Mouse (Mus musculus): ENCODE results near the gene Aldh3b1.

Gene Aldh3b1

GRCm38 (mm10) chr19:3942986-3943735 is 13.6 kb upstream of the Aldh3b1 start:
- peak; percentile 81 to 85 for DNase-seq

- DNase-seq = no peak
Measured at GRCm38 (mm10) chr19:3942315-3942714, 12.7 kb upstream of the Aldh3b1 start.

DNA sequence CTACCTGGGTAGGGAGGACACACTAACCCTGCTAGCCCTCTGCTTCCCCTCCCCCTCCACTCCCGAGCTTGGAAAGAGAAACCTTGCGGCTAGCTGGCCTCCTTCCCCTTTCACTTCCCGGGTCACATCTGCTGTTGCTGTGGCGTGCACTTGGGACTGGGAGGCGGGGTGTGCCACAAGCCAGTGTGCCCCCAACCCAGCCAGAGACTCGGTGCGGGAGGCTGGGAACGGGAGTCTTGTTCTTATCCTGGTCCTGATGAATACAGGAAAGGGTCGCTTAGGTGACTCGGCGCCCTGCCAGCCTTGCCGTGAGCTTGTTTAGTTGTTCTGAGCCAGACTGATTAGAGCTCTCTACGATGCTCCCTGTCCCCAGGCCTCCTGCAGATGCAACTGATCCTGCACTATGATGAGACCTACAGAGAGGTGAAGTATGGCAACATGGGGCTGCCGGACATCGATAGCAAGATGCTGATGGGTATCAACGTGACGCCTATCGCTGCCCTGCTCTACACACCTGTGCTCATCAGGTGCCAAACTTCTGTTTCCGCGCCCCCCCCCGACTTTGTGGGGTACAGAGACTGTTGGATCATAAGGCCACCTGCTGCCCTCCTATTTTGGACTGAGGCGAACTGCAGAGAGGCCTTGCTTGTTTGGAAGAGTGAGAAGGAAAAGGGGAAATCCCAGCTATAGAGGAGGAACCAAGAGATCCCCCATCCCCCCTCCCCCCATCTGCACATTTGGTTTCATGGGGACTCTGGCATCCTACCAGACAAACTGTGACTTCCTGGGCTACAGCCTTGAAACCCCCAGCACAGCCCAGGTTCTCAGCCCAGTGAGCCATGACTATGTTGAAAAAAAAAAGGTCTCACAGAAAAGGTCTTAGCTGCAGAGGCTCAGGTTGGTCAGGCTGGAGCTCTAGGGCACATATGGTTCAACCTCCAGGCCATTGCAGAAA is 6.6 kb upstream of the Aldh3b1 start:
- peak; percentile 82 to 84 for DNase-seq

GRCm38 (mm10) chr19:3935032-3935895 is 5.7 kb upstream of the Aldh3b1 start, which contains the start of gene Unc93b1:
Gene Unc93b1 (plus strand): TSS chr19:3935186.
- peak; percentile 74 to 76 for DNase-seq

DNA sequence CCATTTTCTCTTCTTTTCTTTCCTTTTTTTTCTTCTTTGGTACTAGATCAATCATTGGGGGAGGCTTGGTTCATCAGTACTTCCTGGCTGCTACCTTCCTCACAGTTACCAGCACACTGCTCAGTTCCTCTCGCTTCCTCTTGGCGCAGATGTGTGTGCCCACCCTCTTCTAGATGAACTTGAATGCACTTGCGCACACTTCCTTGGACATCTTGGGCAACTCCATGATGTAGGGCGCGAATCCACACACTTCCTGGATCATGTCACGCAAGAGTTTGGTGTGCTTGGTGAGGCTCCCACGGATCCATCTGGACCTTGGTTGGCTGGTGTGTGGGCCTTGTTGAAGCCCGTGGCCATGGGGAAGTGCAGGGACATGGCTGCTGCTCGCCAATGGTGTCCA is 2.1 kb upstream of the Aldh3b1 start:
- no peak for DNase-seq

DNA sequence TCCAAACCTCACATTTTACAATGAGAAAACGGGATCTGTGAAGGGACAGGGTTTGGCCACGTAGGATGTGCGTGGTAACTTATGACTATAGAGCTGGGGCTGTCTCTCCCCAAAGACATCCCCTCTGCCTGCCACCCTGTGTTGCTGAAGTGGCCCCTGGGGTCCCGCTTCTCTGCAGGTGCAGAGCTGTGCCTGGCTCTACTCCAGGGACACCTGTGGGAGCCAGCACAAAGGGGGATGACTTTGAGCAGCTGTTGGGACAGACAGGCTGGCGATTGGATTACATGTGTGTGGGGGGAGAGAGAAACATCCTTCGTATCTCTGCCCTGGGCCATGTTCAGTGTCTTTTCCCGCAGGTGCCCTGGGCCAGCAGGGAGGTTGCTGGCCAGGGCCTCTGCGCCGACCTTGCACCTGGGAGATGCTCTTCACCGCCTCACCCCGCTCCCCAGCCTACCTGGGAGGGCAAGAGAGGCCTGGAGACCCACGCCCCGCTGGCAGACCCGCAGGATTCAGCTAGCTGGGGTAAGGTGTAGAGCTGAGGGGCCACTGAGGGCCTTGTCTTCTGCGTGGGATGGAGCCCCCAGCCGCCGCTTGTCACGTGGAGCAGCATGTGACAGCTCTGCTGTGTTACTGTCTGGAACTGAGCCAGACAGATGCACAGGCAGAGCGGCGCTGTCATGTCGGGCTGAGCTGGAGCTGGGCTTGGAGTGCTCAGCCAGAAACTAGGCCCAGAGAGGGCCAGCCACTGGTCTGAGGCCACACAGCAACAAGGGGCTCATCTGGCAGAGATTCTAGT is 852 bp upstream of the Aldh3b1 start:
- DNase-seq = peak in 1 of 2 experiments; percentile 38

- no peak for DNase-seq
Measured at GRCm38 (mm10) chr19:3928779-3929178, 829 bp downstream of the Aldh3b1 start.

- no peak for DNase-seq
Measured at GRCm38 (mm10) chr19:3927989-3928388, 1.6 kb downstream of the Aldh3b1 start.

- DNase-seq = no peak
Measured at GRCm38 (mm10) chr19:3926685-3927084, 2.9 kb downstream of the Aldh3b1 start.

DNA sequence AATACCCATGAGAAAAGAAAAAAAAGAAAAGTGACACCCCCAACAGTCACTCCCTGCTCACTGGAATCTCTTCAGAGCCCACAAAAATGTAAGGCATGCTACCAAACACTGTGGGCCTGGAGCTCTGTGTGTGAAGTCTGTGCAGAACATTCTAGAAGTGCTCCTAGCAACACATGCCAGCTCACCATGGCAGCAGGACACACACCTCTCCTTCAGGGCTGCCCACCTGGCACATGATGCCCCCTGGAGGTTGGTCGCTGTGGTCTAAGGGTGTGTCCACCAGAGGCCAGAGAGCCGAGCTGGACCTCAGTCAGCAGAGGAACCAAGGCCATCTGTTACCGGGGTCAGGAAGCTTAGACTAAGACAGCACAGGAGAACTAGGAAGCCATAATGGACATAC is 3.3 kb downstream of the Aldh3b1 start:
- DNase-seq = no peak

- no peak for DNase-seq
Measured at GRCm38 (mm10) chr19:3925859-3926258, 3.7 kb downstream of the Aldh3b1 start.

DNA sequence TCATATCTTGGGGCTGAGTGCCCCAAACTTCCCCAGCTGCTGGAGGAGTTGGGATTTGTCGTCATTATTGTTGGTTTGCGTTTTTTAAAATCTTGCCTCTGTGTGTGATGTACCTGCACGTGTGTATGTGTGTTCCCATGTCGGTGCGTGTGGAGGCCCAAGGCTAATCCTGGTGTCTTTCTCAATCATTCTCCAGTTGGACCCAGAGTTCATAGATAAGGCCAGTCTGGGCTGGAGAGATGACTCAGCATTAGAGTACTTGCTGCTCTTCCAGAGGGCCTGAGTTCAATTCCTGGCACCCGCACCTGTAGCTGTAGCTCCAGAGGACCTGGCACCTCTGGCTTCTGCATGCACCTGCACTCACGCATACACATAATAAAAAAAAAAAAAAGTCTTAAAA is 4.7 kb downstream of the Aldh3b1 start:
- no peak for DNase-seq

- DNase-seq = peak in 1 of 2 experiments; percentile 8
Measured at GRCm38 (mm10) chr19:3924190-3924589, 5.4 kb downstream of the Aldh3b1 start.

- peak; percentile 60 to 71 for DNase-seq
Measured at GRCm38 (mm10) chr19:3923586-3923985, 6.0 kb downstream of the Aldh3b1 start.

DNA sequence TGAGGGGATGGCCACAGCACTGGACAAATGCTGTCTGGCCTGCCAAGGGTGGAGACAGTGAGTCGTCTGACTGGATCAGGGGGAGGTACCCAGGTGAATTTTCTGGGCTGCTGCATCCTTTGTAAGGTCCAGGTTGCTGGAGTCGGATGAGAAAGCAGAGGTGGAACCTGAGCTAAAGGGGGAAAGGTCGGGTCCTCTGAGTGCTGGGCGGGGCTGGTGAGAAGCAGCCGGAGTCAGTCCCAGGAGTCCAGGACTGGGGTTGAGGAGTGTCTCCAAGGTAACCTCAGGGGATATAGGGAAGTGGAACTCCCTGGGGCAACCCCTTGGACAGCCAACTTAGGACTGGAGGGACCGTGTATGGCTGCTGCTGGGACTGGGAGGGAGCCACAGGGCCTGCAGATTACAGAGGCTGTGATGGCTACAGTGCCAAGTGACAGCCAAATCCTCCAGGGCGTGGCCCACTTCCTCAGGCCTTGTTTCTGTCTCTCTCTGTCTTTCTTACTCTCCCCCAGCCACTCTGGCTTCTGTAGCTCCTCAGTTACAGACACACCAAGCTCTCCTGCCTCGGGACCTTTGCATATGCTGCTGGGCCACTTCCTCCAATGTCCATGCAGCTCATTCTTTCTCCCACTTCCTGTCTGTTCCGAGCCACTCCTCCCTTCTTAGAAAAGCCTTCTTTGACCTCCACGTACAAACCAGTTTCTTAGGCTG is 6.8 kb downstream of the Aldh3b1 start:
- peak in 1 of 2 experiments; percentile 29 for DNase-seq

GRCm38 (mm10) chr19:3919928-3920327 is 9.7 kb downstream of the Aldh3b1 start:
- DNase-seq = no peak

DNA sequence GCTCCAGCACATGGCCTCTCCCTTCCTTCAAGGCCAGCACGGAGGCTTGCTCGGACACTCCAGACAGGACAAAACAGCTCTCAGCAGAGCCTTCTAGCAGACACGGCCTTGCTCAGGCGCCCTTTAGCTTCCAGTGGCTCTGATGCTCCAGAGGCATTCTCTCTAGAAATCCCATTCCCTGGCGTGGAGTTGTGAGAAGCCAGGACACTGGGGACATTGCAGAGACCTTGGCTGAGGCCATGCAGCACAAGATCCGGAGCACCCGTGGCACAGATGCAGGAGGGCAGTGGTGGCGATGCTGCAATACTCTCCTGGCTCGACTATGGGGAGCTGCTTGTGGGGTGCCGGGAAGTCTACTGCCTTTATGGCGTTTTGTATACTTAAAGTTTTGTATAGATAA is 12.9 kb downstream of the Aldh3b1 start:
- DNase-seq = no peak

GRCm38 (mm10) chr19:3914535-3914934 is 15.1 kb downstream of the Aldh3b1 start:
- DNase-seq = no peak

DNA sequence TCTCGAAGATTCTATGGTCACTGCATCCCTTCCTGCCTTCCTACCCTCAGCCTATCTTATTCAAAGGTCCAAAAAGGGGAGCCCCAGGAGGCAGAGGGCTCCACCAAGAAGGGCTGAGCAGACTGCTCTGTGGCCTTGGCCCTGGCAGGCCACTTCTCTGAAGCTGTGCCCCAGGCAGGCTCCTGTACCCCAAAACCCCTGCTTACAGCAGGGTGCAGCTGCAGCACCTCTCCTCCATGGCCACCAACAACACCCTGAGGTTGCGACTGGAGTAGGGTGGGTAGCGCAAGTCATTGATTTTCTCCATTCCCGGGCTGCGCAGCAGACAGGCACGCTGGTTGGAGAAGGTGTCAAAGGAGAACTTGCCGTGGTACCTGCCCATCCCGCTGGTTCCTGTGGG is 15.9 kb downstream of the Aldh3b1 start:
- DNase-seq = no peak

DNA sequence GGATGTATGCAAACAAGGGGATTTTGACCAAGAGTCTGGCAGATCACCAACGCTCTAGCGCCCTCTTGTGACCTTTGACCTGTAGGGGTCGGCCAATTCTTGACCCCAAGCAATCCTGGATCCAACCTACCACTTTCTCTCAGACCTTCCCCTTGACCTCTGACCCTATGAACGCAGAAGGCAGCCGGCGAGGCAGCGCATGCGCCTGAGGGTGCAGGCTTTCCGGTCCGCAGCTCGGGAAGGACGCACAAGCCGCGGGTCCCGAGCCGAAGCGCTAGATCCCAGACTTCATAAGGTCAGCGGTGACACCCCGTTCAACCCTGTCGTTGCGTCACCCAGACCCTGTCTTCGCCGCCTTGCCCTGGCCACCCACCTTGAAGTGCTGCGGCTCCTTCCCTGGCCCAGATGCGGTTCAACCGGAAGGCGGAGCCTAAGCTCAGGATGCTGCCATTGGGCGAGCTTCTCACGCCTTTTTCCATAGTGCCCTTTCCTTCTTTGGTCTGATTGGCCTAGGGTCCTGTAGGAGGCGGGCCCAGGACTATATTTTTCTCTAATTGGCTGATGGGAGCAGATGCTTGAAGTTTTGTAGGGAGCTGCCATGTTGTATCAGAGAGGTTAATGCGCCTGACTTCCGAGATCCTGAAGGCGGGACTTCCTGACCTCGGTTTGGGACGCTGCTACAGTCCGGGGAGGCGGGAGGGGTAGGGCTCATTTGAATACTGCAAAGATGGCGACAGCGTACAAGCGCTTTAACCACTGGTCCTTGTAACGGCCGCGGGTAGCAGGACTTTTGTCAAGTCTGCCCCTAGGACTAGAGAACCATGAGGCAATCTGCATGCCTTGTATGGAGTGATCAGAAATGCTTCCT is 17.0 kb downstream of the Aldh3b1 start, which contains the start of gene Ndufs8:
TSS of gene Ndufs8 (minus strand) at position 438 of the 868 bp plus-strand sequence.
- peak; percentile 80 to 81 for DNase-seq
